Mouse (Mus musculus) spleen, embryonic (tissue): ENCODE measurements around the gene Gm49510.

ENCODE experiments used
- CTCF ChIA-PET: fragments of 350-600 bp; sonication (Branson Sonifier 250); formaldehyde crosslinking; loops from one replicate; lab custom pipeline; 2022; lab: Charles Lee

Gene Gm49510

DNA sequence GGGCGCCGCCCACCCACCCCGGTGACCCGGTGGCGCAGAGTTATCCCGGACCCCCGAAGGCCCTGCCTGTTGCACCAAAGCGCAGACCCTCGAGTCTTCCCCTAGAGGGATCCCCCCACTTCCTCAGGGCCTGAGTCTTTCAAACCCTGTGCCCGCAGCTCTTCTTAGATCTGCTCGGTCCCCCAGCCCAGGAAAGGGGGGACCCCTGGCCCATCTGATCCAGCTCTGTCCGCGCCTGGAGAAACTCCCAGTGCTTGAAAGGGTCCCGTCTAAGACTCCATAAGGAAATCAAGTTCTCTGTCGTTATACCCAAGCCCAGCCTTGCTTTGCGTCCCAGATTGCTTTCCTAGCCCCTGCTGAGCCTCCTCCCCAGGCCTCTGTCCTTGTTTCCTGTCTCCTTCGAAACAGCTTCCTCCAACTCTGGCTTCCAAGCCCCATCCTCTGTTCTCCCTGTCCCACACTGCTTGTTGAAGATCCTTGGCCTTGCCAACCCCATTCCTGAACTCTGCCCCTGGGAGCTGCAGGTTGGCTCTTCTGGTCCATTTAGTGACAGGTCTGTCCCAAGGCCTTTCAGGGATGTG is 21.6 kb upstream of the Gm49510 start:
- CTCF ChIA-PET, result interaction anchor here (1.0 to 1.1 kb wide), 2 partner anchors 25 to 54 kb away, joined by 3 read pairs; no protein-coding TSS in a partner anchor

DNA sequence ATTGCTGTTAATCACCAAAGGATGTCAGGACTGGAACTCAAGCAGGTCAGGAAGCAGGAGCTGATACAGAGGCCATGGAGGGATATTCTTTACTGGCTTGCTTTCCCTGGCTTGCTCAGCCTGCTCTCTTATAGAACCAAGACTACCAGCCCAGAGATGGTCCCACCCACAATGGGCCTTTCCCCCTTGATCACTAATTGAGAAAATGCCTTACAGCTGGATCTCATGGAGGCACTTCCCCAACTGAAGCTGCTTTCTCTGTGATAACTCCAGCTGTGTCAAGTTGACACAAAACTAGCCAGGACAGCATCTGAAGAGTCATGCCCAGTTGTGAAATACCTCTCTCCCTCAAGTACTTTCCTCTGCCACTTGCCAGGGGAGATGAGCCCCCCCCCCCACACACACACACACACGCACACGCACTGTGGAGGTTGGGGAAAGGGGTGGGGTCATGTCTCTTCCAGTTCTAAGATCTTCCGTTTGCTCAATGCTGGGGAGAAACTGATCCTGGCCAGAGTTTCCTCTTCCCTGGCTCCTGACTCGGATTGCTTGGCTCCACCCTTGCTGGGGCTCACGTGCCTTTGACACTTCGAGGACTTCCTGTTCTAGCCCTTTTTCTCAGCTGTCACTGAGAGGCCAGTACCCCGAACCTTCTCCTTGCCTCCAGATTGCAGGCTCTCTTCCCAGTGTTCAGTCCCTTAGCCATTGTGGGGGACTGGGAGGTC is 20.5 kb upstream of the Gm49510 start:
- CTCF ChIA-PET, result interaction anchor here (0.5 to 1.1 kb wide), 2 partner anchors 21 to 53 kb away, joined by 3 read pairs; partner anchors contain the start of genes Gm49510 and Sh3bp1

DNA sequence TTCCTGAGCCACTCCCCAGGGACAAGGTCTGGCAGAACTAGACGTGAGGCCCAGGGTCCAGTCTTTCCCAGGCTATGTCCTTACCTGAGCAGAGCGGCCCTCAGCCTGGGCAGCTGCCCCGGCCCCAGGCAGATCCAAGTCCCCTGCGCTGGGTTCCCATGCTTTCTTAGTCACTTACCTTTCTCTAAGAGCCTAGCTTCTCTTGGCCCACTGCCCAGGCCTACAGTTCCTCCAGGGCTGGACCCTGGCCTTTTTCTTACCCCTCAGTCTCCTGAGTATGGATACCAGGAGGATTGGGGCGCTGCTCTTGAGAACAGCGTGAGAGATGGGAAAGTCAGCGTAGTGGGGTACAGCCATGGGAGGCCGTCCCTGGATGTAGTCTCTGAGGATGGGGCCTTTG is 19.0 kb upstream of the Gm49510 start:
- CTCF ChIA-PET, result interaction anchor here (0.6 kb wide), 1 partner anchor 1375 kb away, joined by 7 read pairs; no protein-coding TSS in a partner anchor

DNA sequence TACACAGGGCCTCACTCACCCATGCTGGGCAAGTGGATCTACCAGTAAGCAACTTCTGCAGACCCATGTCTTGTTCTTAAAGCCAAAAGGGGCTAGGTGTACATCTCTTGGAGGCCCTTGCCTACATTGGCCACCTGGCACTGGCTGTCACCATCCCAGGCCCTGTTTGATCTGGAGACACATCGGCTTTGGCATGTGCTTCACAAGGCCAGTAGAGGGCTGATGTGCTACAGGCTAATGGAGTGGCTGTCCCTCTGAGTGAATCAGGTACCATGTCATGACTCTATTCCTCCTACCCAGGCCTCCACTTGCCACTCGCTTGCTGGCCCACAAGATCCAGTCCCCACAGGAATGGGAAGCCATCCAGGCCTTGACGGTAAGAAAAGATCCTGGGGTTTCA is 17.6 kb upstream of the Gm49510 start:
- CTCF ChIA-PET, result no interaction called here

DNA sequence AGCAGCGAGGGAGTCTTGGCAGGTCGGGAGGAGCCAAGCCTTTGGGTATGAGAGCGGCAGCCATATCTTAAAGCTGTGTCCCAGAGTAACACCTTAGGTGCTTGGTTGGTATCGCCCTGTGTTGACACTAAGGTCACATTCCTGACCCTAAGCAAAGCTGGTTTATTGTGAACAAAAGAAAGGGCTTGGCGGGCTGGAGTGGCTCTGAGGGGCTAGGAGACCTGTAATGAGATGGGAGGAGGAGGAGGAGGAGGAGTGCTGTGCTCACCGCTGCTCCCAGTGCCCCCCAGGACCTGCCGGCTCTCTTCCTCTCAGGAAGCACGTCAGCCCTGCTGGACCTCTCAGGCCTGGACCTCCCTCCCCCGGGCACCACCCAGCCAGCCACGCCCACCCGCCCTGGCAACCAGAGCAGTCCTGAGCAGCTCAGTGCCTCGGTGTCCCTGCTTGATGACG is 10.0 kb upstream of the Gm49510 start:
- CTCF ChIA-PET, result interaction anchor here (0.6 kb wide), 1 partner anchor 908 kb away, joined by 4 read pairs; no protein-coding TSS in a partner anchor

DNA sequence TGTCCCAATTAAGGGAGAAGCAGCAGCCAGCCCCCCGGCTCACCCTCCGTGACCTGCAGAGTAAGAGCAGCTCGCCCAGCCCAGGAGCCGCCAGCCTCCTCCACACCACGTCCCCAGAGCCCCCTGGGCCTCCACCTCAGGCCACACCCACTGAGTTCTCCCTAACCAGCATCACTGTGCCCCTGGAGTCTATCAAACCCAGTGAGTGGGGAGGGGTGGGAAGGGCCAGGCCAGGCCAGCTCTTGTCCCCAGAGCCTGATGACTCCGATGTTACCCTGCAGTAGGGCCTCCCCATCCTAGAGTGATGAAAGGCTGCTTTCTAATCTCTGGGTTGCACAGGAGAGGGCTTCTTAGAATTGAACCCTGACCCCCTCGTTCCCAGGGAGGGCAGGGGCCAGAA is 7.0 kb upstream of the Gm49510 start:
- CTCF ChIA-PET, result no interaction called here

DNA sequence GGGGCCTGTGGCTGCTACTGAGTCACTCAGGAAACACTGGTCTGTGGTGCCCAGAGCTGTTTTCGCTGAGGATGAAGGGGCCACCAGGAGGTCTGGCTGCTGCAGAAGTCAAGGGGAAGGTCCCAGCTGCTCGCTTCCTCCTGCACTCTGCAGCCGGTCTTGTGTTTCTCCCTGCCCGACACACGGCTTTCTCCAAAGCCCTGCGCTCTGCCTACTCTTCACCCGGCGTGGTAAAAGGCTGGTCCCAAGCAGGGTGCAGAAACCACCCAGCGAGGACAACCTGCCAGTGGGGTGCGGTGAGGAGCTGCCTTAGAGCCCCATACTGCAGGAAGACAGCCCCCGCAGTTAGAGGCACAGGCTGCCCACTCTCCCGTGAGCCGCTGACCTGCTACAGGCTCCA is 4.7 kb upstream of the Gm49510 start:
- CTCF ChIA-PET, result interaction anchor here (1.0 kb wide), 1 partner anchor 21 kb away, joined by 3 read pairs; no protein-coding TSS in a partner anchor

DNA sequence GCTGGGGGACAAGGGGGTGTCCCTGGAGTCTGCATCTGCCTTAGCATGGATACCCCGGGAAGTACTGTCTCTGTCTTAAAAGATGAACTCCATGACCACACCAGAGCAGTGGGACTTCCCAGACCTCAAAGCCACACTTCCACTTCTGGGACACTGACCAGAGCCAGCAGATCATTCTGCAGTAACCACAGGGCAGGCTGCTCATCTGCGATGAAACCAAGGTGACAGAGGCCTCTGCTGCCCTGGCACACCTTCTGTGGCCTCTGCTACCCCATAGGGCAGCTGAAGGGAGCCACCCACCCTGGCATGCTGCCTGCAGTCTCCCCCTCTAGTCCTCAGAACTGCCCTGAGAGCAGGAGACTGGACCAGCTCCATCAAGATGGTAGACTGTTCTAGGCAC is 3.7 kb upstream of the Gm49510 start:
- CTCF ChIA-PET, result interaction anchor here (1.0 kb wide), 1 partner anchor 20 kb away, joined by 3 read pairs; no protein-coding TSS in a partner anchor

DNA sequence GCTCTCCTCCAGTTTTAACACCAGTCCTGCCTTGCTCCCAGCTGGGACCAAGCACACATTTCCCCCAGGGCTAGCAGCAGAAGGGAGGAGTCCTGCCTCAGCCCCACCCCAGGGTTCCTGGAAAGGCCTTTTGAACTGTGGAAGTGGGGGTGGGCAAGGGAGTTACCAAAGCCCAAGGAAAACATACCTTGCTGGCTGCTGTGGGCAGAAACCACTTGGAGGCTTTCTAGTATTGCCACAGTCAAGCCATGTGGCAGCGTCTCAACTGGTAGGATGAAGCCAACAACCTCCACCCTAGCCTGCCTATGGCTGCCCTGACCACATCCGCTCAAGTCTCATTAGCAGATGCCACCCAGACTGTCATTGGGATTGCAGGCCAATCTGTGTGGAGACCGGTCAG is 3.3 kb upstream of the Gm49510 start:
- CTCF ChIA-PET, result no interaction called here

DNA sequence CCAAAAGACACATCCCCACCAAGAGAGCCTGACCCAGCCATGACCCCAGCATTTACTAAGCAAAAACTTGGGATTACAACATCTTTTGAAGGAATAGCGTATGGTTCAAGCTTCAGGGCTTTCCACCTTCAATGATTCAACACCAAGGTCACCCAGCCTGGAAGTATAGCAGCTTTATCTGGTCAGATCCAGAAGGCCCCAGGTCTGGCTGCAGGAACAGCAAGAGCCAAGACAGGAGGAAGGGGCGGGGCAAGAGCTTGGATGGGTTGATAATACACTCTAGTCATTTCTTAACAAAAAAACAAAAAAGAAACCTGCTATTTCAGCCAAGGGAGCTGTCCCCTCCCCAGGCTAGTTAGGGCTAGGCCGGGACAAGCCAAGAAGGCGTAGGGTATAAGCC is 2.0 kb upstream of the Gm49510 start:
- CTCF ChIA-PET, result interaction anchor here (0.6 kb wide), 2 partner anchors 32 to 47 kb away, joined by 3 read pairs; no protein-coding TSS in a partner anchor

DNA sequence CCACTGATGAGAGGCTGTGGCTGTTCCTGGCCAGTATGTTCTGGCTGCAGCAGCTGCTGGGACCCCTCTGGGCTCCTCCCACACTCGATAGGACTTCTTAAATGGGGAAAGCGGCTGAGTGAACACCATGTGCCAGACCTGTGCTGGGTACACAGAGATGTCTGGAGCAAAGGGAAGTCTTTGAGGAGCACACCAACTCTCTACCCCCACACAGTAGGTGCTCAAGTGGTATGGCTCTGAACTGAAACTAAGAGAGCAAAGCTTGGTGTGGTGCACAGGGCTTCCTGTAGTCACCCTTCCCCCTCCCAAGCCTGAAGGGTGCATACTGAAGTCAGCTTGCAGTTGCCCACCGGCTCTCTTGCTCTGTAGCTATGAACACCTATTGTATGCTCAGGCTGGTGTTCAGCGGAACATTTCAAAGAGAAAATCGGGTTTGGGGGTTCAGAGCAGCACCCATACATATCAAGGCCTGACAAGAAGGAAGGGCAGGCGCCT is 913 bp upstream of the Gm49510 start:
- CTCF ChIA-PET, result interaction anchor here (1.3 kb wide), 1 partner anchor 12 kb away, joined by 4 read pairs; no protein-coding TSS in a partner anchor

DNA sequence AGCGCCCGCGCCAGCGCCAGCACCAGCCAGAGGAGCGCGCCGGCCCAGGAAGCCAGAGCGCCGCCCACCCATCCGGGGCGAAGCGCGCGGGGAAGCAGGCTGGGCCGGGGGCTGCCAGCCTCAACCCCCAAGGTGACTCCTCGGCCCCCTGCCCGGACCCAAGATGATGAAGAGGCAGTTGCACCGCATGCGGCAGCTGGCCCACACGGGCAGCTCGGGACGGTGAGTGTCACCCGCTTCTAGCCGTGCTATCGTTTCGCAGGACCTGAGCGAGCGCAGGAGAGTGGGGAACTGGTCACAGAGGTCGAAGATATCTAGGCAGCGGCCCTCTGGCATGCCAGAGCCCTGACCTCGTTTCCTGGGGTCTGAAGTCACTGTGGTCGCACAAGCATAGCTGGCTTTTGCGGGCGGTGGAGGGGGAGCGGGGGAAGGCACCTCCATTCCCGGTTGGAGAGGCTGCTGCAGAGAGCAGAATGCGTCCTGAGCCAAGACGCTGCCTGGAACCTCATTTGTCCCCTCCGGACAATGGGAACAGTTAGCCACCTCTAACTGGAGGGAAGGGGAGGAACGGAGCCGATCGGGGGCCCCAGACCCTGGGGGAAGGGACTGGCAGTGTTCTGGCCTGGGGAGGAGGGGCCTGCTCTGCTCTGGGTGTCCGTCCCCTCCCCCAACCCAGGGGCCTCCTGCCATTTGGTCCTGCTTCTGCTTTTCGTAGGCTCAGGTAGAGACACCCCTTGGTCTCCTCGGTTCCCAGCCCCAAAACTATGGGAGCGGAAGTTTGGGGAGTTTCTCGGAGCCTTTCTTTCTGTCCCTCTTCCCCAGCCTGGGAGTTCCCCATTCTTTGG is 495 bp downstream of the Gm49510 start, which contains the start of gene Sh3bp1:
Gene Sh3bp1 (plus strand): TSS at position 29 of the 845 bp plus-strand sequence.
- CTCF ChIA-PET, result interaction anchor here (0.7 to 1.3 kb wide), 2 partner anchors 10 to 21 kb away, joined by 3 to 4 read pairs; no protein-coding TSS in a partner anchor

DNA sequence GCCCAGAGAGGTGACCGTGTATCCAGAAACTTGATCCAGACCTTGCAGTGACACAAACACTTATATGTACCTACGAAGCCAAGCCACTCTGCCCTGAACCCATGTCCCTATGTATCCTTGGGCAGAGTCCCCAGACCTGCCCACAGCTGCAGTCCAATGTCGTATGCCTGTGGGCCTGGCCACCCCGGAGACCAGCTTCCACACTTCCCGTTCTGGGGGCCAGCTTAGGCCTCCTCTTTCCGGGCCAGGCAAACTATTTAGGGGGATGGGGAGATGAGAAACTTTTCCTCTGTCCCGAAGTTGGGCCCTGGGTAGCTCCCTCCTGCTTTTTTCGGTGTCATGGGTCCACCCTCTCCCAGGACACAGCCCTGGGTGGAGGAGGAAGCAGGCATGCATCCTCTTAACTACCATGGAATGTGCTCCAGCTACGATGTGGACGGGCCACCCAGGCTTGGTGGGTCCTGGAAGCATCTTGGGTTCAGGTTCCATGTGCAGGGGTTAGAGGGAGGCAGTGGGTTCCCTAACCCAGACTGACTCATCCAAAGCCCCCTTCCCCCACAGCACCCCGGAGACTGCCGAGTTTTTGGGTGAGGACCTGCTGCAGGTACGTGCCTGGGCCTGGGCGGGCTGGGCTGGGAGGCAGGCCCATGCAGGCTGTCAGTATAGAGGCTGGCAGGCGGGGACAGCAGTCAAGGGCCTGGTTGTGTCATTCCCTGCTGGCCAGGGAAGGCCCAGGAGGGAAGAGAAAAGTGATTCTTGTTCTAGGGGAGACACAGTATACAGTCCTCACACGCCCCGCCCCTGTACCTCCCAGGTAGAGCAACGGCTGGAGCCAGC is 1.3 kb downstream of the Gm49510 start:
- CTCF ChIA-PET, result interaction anchor here (0.7 to 2.0 kb wide), 2 partner anchors 10 to 12 kb away, joined by 6 to 13 read pairs; no protein-coding TSS in a partner anchor

DNA sequence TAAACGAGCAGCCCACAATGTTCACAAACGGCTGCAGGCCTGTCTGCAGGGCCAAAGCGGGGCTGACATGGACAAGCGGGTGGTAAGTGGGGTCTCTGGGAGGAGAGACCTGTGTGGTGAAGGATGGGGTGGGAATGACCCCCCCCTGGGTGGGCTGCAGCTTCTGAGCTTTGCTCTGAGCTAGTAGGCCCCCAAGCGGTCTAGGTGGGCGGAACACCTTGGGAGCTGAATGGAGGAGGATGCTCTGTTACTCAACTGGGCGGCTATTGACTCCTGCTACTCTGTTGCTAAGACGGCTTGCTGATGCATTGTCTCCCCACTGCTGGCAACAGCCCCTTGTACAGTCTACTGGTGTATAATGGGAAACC is 1.9 kb downstream of the Gm49510 start:
- CTCF ChIA-PET, result interaction anchor here (0.6 to 2.0 kb wide), 3 partner anchors 11 to 69 kb away, joined by 3 to 13 read pairs (median 6); no protein-coding TSS in a partner anchor

DNA sequence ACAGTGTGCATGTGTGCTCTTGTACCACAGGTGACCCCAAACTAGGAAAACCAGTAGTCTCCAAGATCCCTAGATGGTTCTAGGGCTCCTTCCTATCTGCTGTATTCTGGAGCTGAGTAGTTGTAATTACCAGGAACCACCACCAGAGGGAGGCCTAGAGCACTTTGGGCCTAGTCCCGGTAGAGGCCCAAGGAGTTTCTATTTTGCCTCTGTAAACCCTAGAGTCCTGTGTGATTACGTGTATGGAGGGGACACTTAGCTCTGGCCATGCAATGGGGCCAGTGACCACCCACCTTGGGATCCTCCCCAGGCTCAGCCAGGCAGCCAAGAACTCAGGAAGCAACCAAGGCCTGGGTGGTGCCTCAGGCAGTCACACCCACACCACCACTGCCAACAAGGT is 3.8 kb downstream of the Gm49510 start:
- CTCF ChIA-PET, result interaction anchor here (0.8 to 2.0 kb wide), 5 partner anchors 9 to 57 kb away, joined by 3 to 6 read pairs (median 3); partner anchors contain the start of gene Pdxp

DNA sequence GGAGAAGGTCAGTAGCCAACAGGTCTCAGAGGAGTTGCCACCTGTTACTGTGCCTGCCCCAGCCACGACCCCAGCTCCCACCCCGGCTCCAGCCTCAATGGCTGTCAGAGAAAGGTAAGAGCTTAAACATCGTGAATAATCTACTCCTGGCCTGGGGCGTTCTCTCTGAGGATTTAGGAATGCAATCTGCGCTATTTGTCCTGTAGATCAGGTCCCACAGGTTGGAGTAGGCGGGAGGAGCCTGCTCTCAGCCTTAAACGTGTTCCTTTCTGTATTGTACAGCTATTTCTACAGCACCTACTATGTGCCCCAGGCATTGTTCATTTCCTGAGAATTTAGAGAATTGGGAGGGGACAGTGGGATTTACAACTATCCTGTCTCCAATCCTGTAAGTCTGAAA is 8.9 kb downstream of the Gm49510 start:
- CTCF ChIA-PET, result no interaction called here

DNA sequence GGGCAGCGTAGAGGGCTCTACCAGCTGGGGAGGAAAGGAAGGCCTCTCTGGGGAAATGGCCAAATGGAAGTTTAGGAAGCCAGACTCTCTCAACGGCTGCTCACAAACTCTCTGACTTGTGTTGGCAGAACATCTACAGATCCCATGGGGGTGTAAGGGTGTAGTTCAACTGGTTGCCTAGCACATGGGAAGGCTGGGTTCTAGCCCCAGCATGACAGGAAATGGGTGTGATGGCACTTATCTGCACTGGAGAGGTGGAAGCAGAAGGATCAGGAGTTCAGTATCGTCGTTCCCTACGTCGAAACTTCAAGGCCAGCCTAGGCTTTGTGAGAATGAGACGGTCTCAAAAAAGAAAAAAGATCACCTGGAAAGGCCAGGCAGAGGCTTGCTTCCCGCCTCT is 9.5 kb downstream of the Gm49510 start:
- CTCF ChIA-PET, result interaction anchor here (0.7 kb wide), 1 partner anchor 65 kb away, joined by 3 read pairs; no protein-coding TSS in a partner anchor

DNA sequence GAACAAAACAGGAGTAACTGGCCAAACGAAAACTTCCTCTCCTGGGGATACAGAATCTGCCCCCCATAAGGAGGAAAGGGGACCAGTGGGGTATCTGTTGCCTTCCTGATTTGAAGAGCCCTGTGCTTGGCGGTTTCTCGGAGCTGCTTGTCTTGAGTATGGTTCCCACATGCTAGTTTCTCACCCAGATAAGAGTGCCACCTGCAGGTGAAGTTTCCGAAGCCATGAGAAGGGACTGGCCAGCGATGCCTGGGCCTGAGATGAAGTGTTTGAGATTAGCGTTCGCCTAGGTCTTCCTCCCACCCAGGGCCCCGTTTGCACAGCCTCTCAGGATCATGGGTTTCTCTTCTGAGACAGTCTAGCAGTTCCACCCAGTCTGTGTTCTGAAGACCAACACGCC is 12.6 kb downstream of the Gm49510 start:
- CTCF ChIA-PET, result interaction anchor here (1.7 kb wide), 1 partner anchor 10 kb away, joined by 6 read pairs; no protein-coding TSS in a partner anchor

DNA sequence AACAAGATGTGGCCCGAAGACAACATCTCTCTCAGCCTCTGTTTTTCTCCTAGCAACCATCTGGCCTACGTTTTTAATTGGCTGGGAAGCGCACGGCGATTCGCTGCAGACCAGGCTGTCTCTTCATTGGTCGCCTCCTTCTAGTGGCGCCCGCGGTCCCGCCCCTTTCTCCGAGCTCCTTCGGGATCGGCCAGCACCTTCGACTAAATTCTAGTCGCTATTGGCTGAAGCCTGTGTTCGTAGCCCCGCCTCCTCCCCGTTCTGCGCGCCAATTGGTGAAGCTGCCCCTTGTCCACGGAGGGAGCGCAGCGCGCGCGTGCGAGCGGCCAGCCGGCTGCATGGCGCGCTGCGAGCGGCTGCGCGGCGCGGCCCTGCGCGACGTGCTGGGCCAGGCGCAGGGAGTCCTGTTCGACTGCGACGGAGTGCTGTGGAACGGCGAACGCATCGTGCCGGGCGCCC is 14.2 kb downstream of the Gm49510 start, which contains the start of gene Pdxp:
Gene Pdxp (plus strand): TSS at position 288 of the 459 bp plus-strand sequence.
- CTCF ChIA-PET, result interaction anchor here (0.6 to 1.2 kb wide), 3 partner anchors 10 to 157 kb away, joined by 3 to 5 read pairs (median 3); no protein-coding TSS in a partner anchor
